Mouse (Mus musculus): ENCODE results near the gene Ephb2. TPM values are rescaled to one million over a fixed set of nuclear protein-coding genes. Genes with fewer than 3 reads are reported as not detected.

The Ephb2 gene
- total and polyA plus RNA-seq, 2 experiments from 2014 or later = 15.6 to 202 TPM

DNA sequence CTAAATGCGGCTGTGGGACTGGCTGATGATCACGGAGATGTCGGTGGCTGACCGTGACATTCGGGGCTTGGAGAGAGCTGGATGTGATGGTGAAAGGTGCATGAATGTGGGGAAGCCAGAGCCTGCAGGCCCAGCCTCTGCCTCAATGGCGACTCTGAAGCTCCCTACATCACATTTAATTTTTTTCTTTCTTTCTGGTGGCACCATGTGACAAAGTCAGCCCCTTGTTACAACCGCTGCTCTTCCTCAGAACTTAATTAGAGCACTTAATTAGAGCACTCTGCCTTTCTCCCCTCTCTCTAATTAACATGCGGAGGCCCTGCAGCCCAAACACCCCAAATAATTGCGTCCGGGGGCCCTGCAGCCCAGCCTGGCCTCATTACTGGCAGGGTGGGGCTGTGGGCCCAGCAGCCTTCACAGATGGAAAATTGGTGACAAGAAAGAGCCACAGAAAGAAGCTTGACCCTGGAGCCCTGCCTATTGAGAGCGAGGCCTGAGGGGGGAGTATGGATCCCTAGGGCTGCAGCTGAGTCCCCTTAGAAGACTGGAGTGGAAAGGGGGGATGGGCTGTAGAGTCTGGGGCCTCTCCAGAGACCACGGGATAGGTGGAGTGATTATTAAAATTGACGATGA, 62.7 kb downstream of the Ephb2 start:
- DNase-seq (ENCODE audit: low spot score) = no peak
- no peak overlapping the region for H3K4me2 ChIP-seq (ENCODE audit: low read depth, low read length, poor library complexity, severe bottlenecking)
- WGBS = 42% methylated on average over 13 of the region's 13 CpGs

DNA sequence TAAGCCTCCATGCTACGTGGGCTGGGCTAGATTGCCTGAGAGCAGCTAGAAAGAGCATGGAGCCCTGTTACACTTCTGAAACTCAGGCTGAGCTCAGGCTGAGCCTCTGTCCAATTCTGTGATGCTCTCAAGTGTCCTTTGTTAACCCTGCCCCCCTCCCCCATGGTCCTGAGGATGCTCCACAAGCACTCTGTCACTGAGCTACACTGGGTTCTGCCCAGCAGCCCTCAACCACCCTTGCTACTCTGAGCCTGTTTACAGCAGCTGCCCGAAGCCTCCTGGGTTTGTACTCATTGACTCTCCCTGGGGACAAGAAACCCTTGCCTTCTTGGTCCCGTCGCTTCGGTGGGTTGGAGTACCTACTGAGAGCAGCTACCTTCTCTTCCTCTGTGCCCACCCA, 63.5 kb downstream of the Ephb2 start:
- H3K4me3 ChIP-seq (ENCODE audit: low read depth, low read length) = no peak overlapping the region
- WGBS = 65% methylated on average over 5 of the region's 5 CpGs
- no peak for DNase-seq (ENCODE audit: low spot score)
- no peak overlapping the region for H3K9ac ChIP-seq (replicated peaks; ENCODE audit: low read length, poor library complexity, severe bottlenecking)
- no peak overlapping the region for H3K27ac ChIP-seq (ENCODE audit: low read depth, low read length)
- peaks cover 4% of the 10 kb centered on the region; the same call in 1 of the 2 replicates for H3K4me1 ChIP-seq (ENCODE audit: insufficient read depth, low read length)
- H3K4me2 ChIP-seq (ENCODE audit: low read depth, low read length, poor library complexity, severe bottlenecking) = no peak overlapping the region
- no peaks in the 10 kb centered on the region for H3K9me3 ChIP-seq (ENCODE audit: low read length)
- H3K36me3 ChIP-seq (ENCODE audit: insufficient read depth, low read length) = peaks cover 14% of the 10 kb centered on the region
- no peak for TF ChIP-seq CTCF (IDR thresholded peaks at IDR 0.05)
- H3K27me3 ChIP-seq (ENCODE audit: insufficient read depth, low read length) = no peaks in the 10 kb centered on the region
- ATAC-seq (ENCODE audit: low FRiP score) = no peak

More for the DNA sequence above, 62.7 kb downstream of the Ephb2 start:
- ATAC-seq (ENCODE audit: low FRiP score) = no peak
- Histone ChIP-seq H3K4me1 (ENCODE audit: insufficient read depth, low read length) (peaks cover 4% of the 10 kb centered on the region; the same call in 1 of the 2 replicates), H3K9ac (replicated peaks; ENCODE audit: low read length, poor library complexity, severe bottlenecking) (no peak overlapping the region), H3K27me3 (ENCODE audit: insufficient read depth, low read length) (no peaks in the 10 kb centered on the region), H3K36me3 (ENCODE audit: insufficient read depth, low read length) (peaks cover 14% of the 10 kb centered on the region), H3K27ac (ENCODE audit: low read depth, low read length) (no peak overlapping the region), H3K4me3 (ENCODE audit: low read depth, low read length) (no peak overlapping the region), H3K9me3 (ENCODE audit: low read length) (no peaks in the 10 kb centered on the region)
- no peak for TF ChIP-seq CTCF (IDR thresholded peaks at IDR 0.05)

DNA sequence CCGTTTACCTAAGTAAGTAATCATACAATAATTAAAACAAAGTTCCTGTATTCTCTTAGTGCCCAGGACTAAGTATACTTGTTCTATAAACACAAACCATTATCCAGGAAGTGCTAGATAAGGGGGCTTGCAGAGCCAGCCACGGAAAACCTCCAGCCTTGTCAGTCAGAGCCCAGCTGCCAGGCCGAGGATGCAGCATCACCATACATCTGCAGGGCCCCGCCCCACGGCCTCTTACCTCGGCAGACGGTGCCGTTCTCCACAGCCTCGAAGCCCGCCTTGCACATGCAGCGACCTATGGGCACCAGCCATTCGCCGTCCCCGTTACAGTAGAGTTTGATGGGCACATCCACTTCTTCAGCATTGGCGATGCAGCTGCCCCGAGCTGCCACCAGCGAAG, 65.1 kb downstream of the Ephb2 start:
- Histone ChIP-seq H3K9me3 (ENCODE audit: low read length) (no peaks in the 10 kb centered on the region), H3K27me3 (ENCODE audit: insufficient read depth, low read length) (no peaks in the 10 kb centered on the region), H3K4me3 (ENCODE audit: low read depth, low read length) (no peak overlapping the region), H3K4me2 (ENCODE audit: low read depth, low read length, poor library complexity, severe bottlenecking) (no peak overlapping the region), H3K4me1 (ENCODE audit: insufficient read depth, low read length) (no peaks in the 10 kb centered on the region), H3K9ac (replicated peaks; ENCODE audit: low read length, poor library complexity, severe bottlenecking) (no peak overlapping the region), H3K36me3 (ENCODE audit: insufficient read depth, low read length) (peaks cover 14% of the 10 kb centered on the region), H3K27ac (ENCODE audit: low read depth, low read length) (no peak overlapping the region)
- DNase-seq (ENCODE audit: low spot score) (no peak), ATAC-seq (ENCODE audit: low FRiP score) (no peak)
- TF ChIP-seq CTCF (IDR thresholded peaks at IDR 0.05) = no peak
- 92% methylated on average over 17 of the region's 17 CpGs for WGBS

DNA sequence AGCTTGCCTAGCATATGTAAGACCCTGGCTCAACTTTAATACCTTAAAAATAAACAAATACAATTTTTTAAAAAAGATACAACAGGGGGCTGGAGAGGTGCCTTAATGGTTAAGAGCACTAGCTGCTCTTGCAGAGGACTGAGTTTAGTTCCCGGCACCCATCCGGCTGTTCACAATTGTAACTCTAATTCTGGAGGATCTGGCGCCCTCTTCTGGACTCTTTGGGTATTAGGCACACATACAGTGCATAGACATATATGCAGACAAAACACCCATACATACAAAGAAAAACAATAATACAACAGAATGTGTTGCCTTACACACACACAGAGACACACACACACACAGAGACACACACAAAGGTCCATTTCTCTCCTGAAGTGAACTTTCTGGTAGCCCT, 67.3 kb downstream of the Ephb2 start:
- no peak overlapping the region for H3K4me2 ChIP-seq (ENCODE audit: low read depth, low read length, poor library complexity, severe bottlenecking)
- H3K36me3 ChIP-seq (ENCODE audit: insufficient read depth, low read length) = peaks cover 14% of the 10 kb centered on the region
- 96% methylated on average over 3 of the region's 3 CpGs for WGBS
- H3K9me3 ChIP-seq (ENCODE audit: low read length) = no peaks in the 10 kb centered on the region
- ATAC-seq (ENCODE audit: low FRiP score) (no peak), DNase-seq (ENCODE audit: low spot score) (no peak)
- no peaks in the 10 kb centered on the region for H3K27me3 ChIP-seq (ENCODE audit: insufficient read depth, low read length)
- H3K4me1 ChIP-seq (ENCODE audit: insufficient read depth, low read length) = no peaks in the 10 kb centered on the region
- TF ChIP-seq CTCF (IDR thresholded peaks at IDR 0.05) = peak; percentile 52
- H3K9ac ChIP-seq (replicated peaks; ENCODE audit: low read length, poor library complexity, severe bottlenecking) = no peak overlapping the region
- H3K27ac ChIP-seq (ENCODE audit: low read depth, low read length) = no peak overlapping the region
- H3K4me3 ChIP-seq (ENCODE audit: low read depth, low read length) = no peak overlapping the region

DNA sequence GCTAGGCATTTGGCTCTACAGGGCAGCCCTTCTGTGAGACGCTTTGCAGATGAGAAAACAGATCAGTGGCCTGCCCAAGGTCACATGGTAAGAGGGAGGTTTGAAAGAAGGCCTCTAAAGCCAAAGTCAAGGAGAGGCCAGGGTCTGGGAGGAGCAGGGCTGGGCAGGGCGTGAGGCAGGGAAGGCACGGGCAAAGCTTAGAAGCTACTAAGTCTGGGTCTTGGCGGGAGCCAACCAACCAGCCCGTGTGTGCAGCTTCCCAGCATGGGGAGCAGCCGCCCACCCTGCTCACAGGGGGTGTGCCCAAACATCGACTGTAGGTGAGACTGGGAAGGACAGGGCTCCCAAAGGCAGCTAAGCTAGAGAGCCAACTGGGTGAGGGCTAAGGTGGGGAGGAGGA, 70.7 kb downstream of the Ephb2 start:
- no peak for TF ChIP-seq CTCF (IDR thresholded peaks at IDR 0.05)
- 68% methylated on average over 7 of the region's 7 CpGs for WGBS
- no peak for DNase-seq (ENCODE audit: low spot score)
- no peak overlapping the region for H3K4me3 ChIP-seq (ENCODE audit: low read depth, low read length)
- no peak overlapping the region for H3K4me2 ChIP-seq (ENCODE audit: low read depth, low read length, poor library complexity, severe bottlenecking)
- no peaks in the 10 kb centered on the region for H3K9me3 ChIP-seq (ENCODE audit: low read length)
- H3K9ac ChIP-seq (replicated peaks; ENCODE audit: low read length, poor library complexity, severe bottlenecking) = no peak overlapping the region
- no peak for ATAC-seq (ENCODE audit: low FRiP score)
- no peaks in the 10 kb centered on the region for H3K4me1 ChIP-seq (ENCODE audit: insufficient read depth, low read length)
- H3K27me3 ChIP-seq (ENCODE audit: insufficient read depth, low read length) = no peaks in the 10 kb centered on the region
- H3K36me3 ChIP-seq (ENCODE audit: insufficient read depth, low read length) = peaks cover 6% of the 10 kb centered on the region; the same call in 1 of the 2 replicates
- H3K27ac ChIP-seq (ENCODE audit: low read depth, low read length) = no peak overlapping the region

DNA sequence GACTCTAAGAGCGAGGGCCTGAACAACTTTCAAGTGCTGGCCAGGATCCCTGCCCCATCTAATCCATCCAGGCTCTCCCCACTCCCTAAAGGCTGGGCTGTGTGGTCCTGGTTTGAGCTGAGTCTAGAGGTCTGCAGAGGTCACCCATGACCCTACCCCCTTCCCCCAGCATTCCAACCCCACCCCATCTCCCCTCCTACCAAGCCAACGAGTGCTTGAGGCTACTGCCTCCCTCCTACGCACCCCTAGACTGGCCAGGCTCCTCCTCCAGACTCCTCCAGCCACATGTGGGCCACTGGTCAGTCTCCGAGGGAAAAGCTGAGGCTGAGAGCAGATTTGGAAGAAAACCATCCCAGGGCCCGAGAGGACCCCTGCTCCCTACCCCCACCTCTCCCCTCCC, 72.4 kb downstream of the Ephb2 start:
- Histone ChIP-seq H3K4me2 (ENCODE audit: low read depth, low read length, poor library complexity, severe bottlenecking) (no peak overlapping the region), H3K9ac (replicated peaks; ENCODE audit: low read length, poor library complexity, severe bottlenecking) (no peak overlapping the region), H3K36me3 (ENCODE audit: insufficient read depth, low read length) (0 out of 2 replicates have a peak, but pooled peaks cover 3% of the 10 kb centered on the region), H3K27ac (ENCODE audit: low read depth, low read length) (no peak overlapping the region), H3K9me3 (ENCODE audit: low read length) (no peaks in the 10 kb centered on the region), H3K27me3 (ENCODE audit: insufficient read depth, low read length) (no peaks in the 10 kb centered on the region), H3K4me1 (ENCODE audit: insufficient read depth, low read length) (no peaks in the 10 kb centered on the region), H3K4me3 (ENCODE audit: low read depth, low read length) (no peak overlapping the region)
- DNase-seq (ENCODE audit: low spot score) (no peak), ATAC-seq (ENCODE audit: low FRiP score) (no peak)
- TF ChIP-seq CTCF (IDR thresholded peaks at IDR 0.05) = no peak
- WGBS = 50% methylated on average over 5 of the region's 5 CpGs

All from midbrain, postnatal 0 days (tissue).